Mouse (Mus musculus): Measurements from ENCODE around the gene Sh3bp5.
A peak's percentile ranks its signal among the peaks of the same experiment; 100 is the strongest.

Sh3bp5 gene

DNA sequence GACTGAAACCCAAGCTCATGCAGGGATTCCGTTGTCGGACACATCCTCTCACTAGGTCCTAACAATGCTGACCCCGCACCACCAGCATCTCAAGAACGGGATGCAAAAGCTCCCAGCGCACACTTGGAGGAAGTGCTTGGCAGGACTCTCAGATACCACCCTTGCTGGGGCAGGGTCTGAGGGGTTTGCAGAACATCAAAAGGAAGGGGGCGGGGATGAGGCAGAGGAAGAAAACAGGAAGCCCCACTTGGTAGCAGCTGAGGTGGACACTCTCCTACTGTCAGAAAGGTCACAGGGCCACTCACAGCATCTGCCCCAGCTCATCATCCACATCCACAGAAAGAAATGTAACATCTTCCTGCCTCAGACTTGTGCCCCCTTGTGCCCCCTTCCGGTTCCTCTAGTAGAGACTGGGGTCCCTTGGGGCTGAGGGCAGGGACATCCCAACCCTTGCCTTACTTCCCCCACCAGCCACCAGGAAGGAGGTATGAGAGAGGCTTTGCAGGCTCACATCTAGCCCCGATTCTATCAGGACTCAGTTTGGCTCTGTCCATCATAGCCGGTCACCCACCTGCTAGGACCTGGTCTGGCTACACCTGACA lies 25.7 kb downstream of the Sh3bp5 start:
- no peak for DNase-seq (ENCODE audit: low read depth, low spot score)

DNA sequence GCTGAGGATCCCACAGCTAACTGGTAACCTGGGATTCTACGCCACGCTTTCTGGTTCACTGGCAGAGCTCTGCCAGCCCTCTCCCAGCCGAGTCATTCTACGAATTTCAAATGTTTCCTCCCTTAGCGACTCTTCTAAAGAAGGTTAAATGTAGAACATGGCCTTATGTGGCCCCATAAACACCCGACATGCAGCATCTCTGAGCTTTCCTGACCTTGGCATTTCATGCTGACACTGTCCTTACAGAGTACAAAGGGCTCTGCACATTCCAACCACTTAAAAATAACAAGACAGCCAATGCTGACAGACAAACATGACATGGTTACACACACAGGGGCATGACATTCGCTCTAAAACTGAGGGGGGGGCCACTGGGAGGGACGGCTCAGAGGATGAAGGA lies 27.2 kb downstream of the Sh3bp5 start:
- no peak for DNase-seq (ENCODE audit: low read depth, low spot score)

DNA sequence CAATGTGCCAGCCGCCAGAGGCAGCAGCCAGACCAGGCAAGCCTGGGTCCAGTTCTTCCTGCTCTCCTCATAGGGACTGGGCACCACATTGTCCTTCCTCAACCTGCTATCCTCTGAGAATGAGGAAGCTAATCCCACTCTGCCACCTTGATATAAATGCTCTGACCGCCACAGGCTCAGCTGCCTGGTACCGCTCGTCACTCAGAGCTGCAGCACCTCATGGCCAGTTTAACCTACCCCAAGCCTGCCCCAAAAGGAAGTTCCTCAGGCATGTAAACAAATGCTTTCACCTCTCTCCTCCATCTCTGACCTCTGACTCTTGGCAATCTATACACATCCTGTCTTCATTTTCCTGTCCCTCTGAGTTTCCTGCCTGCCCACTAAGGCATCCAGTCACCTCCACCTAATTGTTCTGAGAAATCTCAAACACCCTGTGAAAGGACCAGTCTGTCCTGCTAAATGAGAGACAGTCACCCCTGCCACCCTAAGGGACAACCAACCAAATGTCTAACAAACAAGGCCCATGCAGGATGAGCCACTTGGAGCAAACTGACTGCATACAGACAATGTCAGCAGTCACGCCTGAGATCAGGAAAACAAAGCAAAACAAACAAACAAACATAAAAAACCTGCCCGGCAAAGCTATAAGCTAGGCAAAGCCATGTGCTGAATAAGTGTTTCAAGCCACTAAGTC lies 27.8 kb downstream of the Sh3bp5 start:
- no peak for DNase-seq (ENCODE audit: low read depth, low spot score)

DNA sequence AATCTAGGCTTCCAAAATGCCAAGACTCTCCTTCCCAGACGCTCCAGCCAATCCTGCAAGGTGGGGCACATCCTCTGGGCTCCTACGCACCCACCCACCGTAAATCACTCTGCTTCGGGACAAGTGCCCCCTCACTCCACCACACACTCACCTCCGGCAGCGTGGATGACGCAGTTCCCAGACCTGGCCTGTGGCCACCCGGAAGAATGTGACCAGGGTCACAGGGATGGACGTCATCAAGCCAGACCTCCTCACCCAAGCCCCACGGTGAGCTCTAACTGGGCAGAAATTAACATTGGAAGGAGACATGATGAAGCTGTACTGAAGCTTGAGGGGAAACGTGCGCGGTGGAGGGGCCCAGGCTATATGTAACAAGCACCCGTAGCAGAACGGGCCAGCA lies 28.7 kb downstream of the Sh3bp5 start:
- no peak for DNase-seq (ENCODE audit: low read depth, low spot score)

DNA sequence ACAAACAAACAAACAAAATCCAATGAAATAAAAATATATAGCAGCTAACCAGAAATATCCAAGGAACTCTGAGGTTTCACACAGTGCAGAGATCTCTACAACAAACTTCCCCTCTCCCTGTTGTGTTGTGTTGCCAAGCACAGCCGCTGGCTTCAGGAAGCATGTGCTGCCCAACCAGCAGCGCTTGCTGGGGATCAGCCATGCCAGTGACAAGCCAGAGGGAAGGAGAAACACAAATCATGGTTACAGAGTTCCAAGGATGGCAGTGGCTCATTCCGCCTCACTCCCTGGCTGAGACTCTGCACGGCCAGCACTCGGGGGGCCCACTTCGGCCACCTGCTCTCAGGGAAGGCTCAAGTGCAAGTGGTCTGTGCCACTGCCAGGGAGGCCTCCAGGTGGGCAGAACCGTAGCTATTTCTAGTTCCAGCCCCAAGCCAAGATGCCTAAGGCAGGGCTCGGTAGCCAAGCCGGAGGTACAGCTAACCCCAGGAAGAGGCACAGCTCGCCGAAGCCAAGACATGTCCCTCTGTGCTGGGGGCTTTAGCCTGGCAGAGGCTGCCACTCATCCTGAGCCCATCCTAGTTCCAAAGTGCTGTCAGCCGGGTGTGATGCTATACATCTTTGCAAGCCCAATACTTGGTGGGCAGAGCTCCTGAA lies 29.6 kb downstream of the Sh3bp5 start:
- no peak for DNase-seq (ENCODE audit: low read depth, low spot score)

DNA sequence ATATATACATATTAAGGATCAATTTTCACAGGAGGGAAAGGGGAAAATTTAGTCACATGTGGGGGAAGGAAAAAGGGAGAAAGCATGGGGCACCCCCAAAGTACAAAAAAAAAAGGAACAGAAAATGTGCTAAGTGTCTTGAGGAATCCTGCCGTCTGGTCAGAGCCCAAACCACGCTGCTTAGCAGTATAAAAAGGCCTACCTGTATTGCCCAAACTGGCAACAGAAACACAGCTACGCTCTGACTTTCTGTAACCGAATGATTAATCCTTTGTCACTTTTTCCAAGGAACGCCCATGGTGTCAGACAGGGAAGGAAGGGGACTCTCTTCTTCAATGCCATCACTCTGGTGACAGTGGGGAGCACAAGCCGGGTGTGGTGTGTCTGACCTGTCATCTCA lies 30.2 kb downstream of the Sh3bp5 start:
- no peak for DNase-seq (ENCODE audit: low read depth, low spot score)

DNA sequence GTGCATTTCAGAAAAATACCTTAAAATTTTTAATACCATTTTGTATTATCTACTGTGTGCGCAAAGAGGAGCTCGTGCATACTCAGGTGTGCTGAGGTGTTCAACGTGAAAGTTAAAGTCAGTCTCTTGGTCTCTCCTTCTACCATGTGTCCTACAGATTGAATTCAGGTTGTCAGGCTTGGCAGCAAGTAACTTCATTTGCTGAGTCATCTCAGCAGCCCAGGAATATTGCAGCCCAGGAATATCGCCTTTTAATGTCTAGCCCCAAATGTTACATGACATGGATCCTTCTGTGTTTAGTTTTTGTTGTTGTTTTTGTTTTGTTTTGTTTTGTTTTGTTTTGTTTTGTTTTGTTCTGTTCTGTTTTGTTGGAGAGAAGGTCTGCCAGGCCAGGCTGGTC lies 31.2 kb downstream of the Sh3bp5 start:
- no peak for DNase-seq (ENCODE audit: low read depth, low spot score)

DNA sequence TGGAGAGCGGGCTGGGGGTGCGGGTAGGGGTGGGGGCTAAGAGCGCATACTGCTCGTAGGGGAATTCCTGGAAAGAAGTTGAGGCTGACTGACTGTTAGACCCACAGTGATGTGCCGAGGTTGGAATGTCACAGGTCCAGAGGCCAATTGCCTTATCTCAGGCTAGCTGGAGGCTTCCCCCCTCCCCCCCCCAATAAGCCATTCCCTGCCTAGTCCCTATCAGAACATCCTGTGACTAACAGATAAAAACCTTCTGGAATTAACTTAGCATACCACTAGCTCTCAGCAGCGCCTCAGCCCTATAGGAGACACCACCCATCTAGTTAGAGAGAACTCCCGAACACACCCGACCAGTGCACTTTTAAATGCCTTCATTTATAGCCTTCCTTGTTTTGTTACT lies 31.9 kb downstream of the Sh3bp5 start:
- no peak for DNase-seq (ENCODE audit: low read depth, low spot score)

DNA sequence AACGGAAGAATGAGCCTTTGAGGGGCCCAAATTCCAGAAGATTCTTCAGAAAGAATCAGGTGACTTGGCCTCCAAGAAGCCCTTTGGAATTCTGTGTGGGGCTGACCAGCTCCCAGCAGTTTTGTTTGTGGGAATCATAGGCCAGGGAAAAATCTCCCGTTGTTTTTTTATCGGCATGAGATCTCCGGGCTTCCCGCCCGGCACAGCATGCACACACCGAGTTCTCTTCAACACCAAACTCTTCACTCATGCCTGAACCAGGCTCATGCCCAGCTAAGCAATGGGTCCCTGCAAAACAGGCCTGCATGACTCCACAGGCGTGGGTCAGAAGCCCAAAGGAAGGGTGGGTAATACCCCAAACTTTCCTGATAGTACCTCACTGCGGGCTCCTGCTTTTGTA lies 32.3 kb downstream of the Sh3bp5 start:
- DNase-seq (ENCODE audit: low read depth, low spot score), result no peak

DNA sequence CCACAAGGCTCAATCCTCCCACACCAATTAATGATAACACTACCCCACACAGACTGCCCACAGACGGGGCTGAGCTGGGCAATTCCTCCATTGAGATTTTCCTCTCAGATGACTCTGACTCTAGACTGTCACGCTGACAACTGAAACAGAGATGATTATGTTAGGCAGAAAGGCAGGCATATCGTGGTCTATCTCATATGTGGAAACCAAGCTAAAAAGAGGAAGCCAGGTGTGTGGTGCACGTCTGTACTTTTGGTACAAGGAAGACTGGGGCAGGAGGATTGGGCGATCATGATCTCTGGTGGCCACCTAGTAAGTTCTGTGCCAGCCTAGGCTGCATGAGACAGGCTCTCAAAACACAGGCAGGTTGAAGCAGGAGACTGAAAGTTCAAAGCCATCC lies 33.2 kb downstream of the Sh3bp5 start:
- peak; percentile 80 for DNase-seq (ENCODE audit: low read depth, low spot score)

DNA sequence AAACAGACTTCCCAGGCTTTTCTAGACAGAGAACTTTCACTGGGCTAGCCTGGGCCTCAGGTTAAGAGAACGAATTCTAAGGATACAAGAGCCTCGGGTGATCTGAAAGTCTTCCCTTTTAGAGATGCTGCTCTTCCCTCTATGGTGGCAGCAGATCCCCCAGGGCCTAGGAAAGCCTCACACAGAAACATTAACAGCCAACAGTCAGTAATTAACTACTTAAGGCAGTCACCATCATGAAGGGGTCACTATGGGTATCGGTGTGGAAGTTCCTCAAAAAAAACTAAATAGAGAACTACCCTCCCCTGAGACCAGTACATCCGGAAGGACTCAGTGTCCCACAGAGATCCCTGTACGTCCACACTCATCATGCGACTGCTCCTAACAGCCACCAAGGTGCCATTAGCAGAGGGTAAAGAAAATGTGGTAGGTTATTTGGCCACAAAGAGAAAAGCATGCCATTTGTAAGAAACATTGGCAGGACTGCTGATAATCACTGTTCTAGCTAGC lies 33.9 kb downstream of the Sh3bp5 start:
- DNase-seq (ENCODE audit: low read depth, low spot score), result no peak

DNA sequence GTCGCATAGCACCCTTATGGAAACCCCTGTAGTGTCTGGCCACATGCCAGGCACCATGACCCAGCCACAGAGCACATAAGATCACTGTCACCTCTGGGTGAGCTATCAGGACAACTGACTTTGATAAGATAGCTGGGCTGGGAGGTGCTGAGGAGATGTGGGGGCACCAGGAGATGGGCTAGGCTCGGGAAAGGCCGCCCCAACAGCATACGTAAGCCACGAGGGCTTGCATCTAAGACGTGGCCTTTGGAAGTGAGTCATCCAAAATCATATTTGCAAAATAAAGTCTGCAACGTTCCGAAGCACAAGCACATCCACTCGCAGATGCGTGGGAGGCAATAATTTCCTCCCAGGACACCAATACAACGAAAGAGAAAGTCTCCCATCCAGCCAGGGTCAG lies 35.0 kb downstream of the Sh3bp5 start:
- no peak for DNase-seq (ENCODE audit: low read depth, low spot score)

DNA sequence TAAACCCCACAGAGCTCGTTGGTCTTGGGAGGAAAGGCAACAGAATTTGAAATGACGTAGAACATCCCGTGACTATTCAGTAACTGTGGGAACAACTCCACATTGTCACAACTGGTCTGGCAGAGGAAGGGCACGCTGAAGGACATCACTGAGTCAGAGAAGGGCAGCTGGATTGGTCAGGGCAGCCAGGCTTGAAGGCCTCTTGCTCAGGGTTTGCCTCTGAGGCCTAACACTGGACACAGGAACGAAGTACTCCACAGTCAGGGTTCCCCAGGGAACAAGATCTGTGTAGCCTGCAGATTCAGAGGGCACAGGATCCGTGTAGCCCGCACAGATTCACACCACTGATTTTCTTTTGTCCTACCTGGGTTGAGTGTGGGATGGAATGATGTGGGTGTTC lies 35.6 kb downstream of the Sh3bp5 start:
- no peak for DNase-seq (ENCODE audit: low read depth, low spot score)

DNA sequence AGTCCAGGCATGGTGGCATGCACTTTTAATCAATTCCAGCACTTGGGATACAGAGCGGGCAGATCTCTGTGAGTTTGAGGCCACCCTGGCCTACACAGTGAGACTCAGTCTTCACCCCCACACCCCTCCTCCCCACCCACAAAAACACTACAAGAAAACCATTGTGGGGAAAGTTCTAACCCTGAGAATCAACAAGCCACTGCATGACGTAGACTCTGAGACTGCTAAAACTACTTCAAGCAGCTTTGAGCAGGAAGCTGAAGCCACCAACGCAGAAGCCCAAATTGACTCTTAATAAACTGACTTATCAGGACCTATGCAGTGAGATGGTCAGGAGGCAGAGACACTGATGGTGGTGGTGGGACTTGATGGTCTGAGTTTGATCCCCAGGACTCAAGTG lies 36.6 kb downstream of the Sh3bp5 start:
- no peak for DNase-seq (ENCODE audit: low read depth, low spot score)

DNA sequence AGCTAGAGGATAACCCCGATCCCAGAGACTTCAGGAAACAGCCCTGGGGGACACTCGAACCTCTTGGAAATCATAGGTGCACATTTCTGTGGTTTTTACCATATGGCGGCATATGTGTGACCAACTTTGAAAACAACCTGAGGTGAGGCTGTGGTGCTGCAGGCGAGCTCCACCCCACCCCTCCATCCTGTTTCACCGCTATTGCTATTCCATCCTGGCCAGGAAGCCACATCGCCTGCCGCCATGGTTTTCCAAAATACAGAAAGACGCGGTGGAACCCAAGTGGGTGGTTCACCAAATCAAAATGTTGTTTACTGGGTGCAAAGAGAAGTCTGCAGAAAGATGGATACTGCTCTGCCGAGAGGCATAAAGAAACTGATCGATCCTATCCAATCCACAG lies 37.1 kb downstream of the Sh3bp5 start:
- DNase-seq (ENCODE audit: low read depth, low spot score), result no peak

DNA sequence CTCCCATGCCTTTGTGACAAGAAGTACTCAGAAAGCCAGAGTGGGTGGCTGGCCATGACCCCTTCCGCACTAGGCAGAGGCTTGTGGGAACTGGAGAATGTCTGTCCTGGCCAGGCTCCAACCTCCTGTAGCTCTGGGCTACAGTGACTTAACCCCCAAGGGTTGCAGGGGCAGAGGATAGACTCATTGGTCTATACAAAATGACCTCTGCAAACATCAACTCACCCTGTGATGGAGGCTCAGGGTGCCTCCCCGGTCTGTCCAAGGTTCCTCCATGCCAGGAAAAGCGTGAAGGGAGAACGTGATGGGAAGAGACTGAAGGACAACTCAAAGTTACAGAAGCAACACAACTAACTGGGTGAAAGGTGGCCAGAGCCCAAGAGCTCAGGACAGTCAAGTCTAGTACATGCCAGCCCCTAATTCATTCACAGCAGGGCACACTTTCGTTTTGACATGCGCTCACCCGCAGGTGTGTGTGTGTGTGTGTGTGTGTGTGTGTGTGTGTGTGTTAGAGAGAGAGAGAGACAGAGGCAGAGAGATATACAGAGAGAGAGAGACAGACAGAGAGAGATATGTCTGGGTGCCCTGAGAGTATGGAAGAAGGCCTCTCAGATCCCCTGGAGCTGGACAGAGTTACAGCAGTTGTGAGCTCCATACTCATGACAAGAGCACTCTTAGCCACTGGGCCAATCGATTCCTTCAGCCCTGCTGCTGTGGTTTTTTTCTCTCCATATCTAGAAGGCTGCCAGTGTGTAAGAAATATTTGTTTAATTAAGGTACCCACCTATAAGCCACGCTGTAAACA lies 37.9 kb downstream of the Sh3bp5 start:
- peak; percentile 79 for DNase-seq (ENCODE audit: low read depth, low spot score)

DNA sequence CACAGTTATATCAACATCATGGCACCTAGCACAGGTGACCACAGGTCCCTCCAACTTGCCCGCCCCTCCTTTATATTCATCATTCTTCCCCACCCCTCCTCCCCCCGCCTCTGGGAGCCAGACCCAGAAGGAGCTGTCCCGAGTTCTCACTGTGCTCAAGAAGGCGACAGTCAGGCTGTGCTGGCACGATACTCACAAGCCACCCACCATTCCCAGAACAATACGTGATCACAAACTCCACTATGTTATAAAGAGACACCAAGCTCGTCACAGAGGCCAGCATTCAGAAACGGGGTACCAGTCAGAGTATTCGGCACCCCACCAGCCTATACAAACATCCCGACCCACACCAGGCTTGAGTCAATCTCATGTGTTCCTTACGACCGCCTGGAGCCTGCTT lies 38.5 kb downstream of the Sh3bp5 start:
- DNase-seq (ENCODE audit: low read depth, low spot score), result no peak

DNA sequence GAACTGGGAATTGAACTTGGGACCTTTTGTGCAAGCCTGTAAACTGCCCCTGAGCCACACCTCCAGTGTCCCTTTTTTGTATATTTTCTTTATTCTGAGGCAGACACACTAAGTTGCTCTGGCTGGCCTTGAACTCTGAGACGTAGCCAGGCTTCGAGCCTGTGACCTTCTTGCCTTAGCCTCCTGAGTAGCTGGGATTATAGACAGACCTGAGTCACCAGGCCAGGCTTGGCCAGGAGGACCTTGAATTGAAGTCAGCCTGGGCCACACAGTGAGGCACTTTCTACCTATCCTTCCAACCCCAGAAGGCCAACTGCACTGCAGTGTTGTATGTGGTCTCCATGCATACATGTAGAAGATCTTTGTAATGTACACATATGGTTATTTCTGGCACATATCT lies 39.5 kb downstream of the Sh3bp5 start:
- DNase-seq (ENCODE audit: low read depth, low spot score), result no peak

DNA sequence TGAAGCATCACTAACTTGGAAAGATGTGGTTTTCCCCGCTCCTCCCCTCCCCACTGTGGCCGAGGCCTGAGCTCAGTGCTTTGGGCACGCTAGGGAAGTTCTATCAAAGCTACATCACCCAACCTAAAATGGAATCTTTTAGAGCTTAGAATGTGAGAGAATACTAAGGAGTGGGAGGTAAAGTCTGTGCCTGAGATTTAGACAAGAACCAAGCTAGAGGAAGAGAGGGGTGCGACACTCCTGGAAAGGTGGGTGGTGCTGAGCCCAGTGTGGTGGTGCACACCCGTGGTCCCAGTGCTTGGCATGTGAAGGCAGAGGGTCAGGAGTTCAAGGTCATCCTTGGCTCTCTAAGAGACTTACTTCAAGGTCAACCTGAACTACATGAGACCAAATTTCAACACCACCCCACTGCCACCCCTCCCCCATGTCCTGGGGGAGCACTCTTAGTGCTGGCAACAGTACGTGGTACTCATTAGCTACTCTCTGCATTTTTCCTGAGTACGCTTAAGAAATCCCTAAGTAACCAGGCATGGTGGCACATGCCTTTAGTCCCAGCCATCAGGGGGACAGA lies 40.2 kb downstream of the Sh3bp5 start:
- DNase-seq (ENCODE audit: low read depth, low spot score), result no peak

DNA sequence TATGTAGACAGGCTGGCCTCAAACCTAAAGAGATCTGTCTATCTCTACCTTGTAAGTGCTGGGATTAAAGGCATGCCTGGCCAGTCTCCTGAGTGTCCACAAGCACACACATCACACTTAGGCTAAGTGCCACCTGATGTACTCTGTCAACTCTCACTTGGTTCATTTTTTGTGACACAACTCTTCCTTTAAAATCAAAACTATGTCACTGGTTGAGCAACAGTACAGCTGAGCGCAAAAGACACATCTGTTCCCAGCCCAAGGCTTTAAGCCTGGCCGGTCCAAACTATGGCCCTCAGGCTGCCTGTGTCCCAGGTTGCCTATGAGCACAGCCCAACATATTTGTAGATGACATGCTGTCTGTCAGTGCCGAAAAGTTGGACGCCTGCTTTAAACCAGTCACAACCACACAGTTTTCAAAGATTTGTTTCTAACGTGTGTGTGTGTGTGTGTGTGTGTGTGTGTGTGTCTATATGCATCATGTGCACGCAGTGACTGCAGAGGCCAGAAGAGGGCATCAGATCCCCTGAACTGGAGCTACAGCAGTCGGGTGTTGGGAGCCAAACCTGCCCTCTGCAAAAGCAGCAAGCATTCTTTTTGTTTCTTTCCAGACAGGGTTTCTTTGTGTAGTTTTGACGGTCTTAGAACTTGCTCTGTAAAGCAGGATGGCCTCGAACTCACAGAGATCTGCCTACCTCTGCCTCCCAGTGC lies 40.9 kb downstream of the Sh3bp5 start:
- peak; percentile 60 for DNase-seq (ENCODE audit: low read depth, low spot score)

DNA sequence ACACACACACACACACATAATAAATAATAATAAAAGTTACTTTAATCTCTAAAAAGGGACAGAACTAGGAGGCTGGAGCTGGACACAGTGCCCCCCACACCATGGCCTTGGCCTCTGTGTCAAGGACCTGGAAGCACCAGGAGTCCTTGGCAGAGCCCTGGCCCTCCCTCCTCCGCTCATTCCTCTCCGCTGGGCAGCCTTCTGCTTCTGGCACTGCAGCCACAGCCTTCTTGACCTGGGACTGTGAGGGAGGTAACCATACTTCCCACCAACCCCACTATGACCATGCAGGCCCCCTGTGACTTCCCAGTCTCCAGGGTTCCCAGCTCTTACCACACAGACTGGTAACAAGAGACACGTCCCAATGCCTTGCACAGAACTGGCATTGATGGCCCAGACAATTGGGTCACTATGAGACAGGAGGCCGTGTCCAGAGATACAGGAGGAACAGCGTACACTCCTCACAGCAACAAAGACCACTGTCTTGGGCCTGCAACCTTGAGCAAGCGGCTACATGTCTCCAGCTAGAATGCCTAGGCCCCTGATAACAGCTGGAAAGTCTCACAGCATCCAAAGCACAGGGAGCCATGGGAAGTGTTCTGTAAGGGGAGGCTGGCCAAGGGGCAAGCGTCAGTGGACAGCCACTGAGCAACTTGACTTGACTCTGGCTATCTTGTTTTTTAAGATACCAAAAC lies 41.8 kb downstream of the Sh3bp5 start:
- DNase-seq (ENCODE audit: low read depth, low spot score), result no peak

All from A20 (cell line).